Mouse (Mus musculus) induced T-regulatory cell, adult 2 months (primary cell): ENCODE data around the gene Ghrh.
A peak's percentile ranks its signal among the peaks of the same experiment; 100 is the strongest.
"Not testable (repeated sequence)": the region's sequence is repeated elsewhere in the genome, so short reads cannot be mapped to it uniquely, and the experiment has no call there.

Experiments used
- DNase-seq: peaks from one replicate; pipeline ENCODE4 v3.0.0-alpha.2; 2012; ENCODE audit warnings: low read depth

Gene Ghrh

GRCm38 (mm10) chr2:157347361-157348159 is at the start of gene Ghrh:
Gene Ghrh, minus strand, starts transcription at chr2:157347506.
- DNase-seq: no peak

GRCm38 (mm10) chr2:157395960-157396359 is 48.7 kb upstream of the Ghrh start:
- no peak for DNase-seq

GRCm38 (mm10) chr2:157395371-157395770 is 48.1 kb upstream of the Ghrh start:
- DNase-seq: no peak

GRCm38 (mm10) chr2:157394868-157395267 is 47.6 kb upstream of the Ghrh start:
- DNase-seq: no peak

- DNase-seq: no peak
Measured at GRCm38 (mm10) chr2:157393549-157393948, 46.2 kb upstream of the Ghrh start.

- no peak for DNase-seq
Measured at GRCm38 (mm10) chr2:157392331-157392730, 45.0 kb upstream of the Ghrh start.

- no peak for DNase-seq
Measured at GRCm38 (mm10) chr2:157389591-157389921, 42.2 kb upstream of the Ghrh start.

GRCm38 (mm10) chr2:157388901-157389590 is 41.7 kb upstream of the Ghrh start:
- not testable (repeated sequence) for DNase-seq

- DNase-seq: no peak
Measured at GRCm38 (mm10) chr2:157384836-157385235, 37.5 kb upstream of the Ghrh start.

- no peak for DNase-seq
Measured at GRCm38 (mm10) chr2:157376995-157377394, 29.7 kb upstream of the Ghrh start.

GRCm38 (mm10) chr2:157375794-157376757 is 28.8 kb upstream of the Ghrh start:
- no peak for DNase-seq

GRCm38 (mm10) chr2:157375051-157375450 is 27.7 kb upstream of the Ghrh start:
- no peak for DNase-seq

- DNase-seq: no peak
Measured at GRCm38 (mm10) chr2:157373681-157374080, 26.4 kb upstream of the Ghrh start.

GRCm38 (mm10) chr2:157371696-157372095 is 24.4 kb upstream of the Ghrh start:
- DNase-seq: no peak

GRCm38 (mm10) chr2:157367991-157368390 is 20.7 kb upstream of the Ghrh start:
- DNase-seq: peak; percentile 73

GRCm38 (mm10) chr2:157367184-157367893 is 20.0 kb upstream of the Ghrh start, which contains the start of gene Manbal:
Gene Manbal, plus strand, starts transcription at chr2:157367594.
- peak; percentile 96 for DNase-seq

- DNase-seq: no peak
Measured at GRCm38 (mm10) chr2:157366762-157367161, 19.5 kb upstream of the Ghrh start.

- DNase-seq: no peak
Measured at GRCm38 (mm10) chr2:157363031-157363430, 15.7 kb upstream of the Ghrh start.

GRCm38 (mm10) chr2:157360028-157360427 is 12.7 kb upstream of the Ghrh start:
- no peak for DNase-seq

GRCm38 (mm10) chr2:157354106-157354505 is 6.8 kb upstream of the Ghrh start:
- no peak for DNase-seq

- DNase-seq: no peak
Measured at GRCm38 (mm10) chr2:157353183-157353582, 5.9 kb upstream of the Ghrh start.
